Mouse (Mus musculus) forebrain, embryonic 16.5 days (tissue): ENCODE data around the gene Susd3. TPM values are rescaled to one million over a fixed set of nuclear protein-coding genes. Genes with fewer than 3 reads are reported as not detected.

Experiments
- ATAC-seq: fragments of 200-750 bp; cut with Nextera tagmentation; 2 replicates; pipeline ENCODE4 v1.8.0; 2017; ENCODE audit warnings: mild to moderate bottlenecking, moderate library complexity
- H3K27ac ChIP-seq: fragments of 300-500 bp; sonication (generic); 2 replicates; pipeline ENCODE4 v1.5.1; 2014; ENCODE audit warnings: low read length, control low read depth
- H3K27me3 ChIP-seq: fragments of 300-500 bp; sonication (generic); replicated peaks from 2 replicates; pipeline ENCODE4 v1.6.1; 2014; ENCODE audit warnings: low read length; ENCODE audit not compliant: control insufficient read depth, insufficient read depth
- H3K36me3 ChIP-seq: fragments of 300-500 bp; sonication (generic); 2 replicates; pipeline ENCODE4 v1.6.1; 2014; ENCODE audit not compliant: control insufficient read depth, insufficient read depth
- H3K4me1 ChIP-seq: fragments of 300-500 bp; sonication (generic); replicated peaks from 2 replicates; pipeline ENCODE4 v1.6.1; 2014; ENCODE audit warnings: low read length; ENCODE audit not compliant: control insufficient read depth, insufficient read depth
- H3K4me2 ChIP-seq: fragments of 300-500 bp; sonication (generic); 2 replicates; pipeline ENCODE4 v1.6.1; 2014; ENCODE audit warnings: mild to moderate bottlenecking, low read length, control low read depth
- H3K4me3 ChIP-seq: fragments of 300-500 bp; sonication (generic); replicated peaks from 2 replicates; pipeline ENCODE4 v1.5.1; 2014; ENCODE audit warnings: mild to moderate bottlenecking, low read length, control low read depth
- H3K9ac ChIP-seq: fragments of 300-500 bp; sonication (generic); replicated peaks from 2 replicates; pipeline ENCODE4 v1.6.1; 2014; ENCODE audit warnings: low read depth, low read length, control low read depth
- H3K9me3 ChIP-seq: fragments of 300-500 bp; sonication (generic); 2 replicates; pipeline ENCODE4 v1.6.1; 2016; ENCODE audit warnings: low read length; ENCODE audit not compliant: control insufficient read depth
- WGBS: fragments of 180-500 bp; shearing (Covaris S2); extraction: QIAGEN DNeasy Blood & Tissue Kit; methylation state at CpG from one replicate; pipeline ENCODE4 v1.1.7; 2014; 5-methylcytosine and 5-hydroxymethylcytosine counted together
- polyA plus RNA-seq: library from polyadenylated mRNA; unstranded; fragments of >200 nt; fragmentation: Nextera tagmentation; extraction: Ambion mirVana; gene quantifications from 2 replicates; pipeline ENCODE4 v1.2.1, GENCODE M21; 2015

Susd3 gene
- polyA plus RNA-seq, 1 experiment from 2014 or later, result 0.85 TPM

DNA sequence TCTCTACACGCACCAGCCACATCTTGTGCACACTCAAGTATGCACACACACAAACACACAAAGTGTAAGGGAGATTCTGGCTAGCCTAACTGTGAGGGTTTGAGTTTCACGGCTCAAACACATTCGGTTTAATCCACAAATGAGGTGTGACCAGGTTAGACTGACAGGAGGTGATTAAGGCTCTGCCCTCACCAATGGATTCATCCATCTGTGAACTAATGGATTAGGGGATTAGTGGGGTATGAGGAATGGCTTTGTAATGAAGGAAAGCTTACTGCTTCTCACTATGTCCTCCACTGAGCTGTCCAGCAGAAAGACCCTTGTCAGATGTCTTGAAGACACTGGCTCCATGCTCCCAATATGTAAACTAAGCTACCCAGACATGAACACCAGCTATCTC is 29.9 kb downstream of the Susd3 start:
- 21% methylated on average over 3 of the region's 3 CpGs for WGBS
- H3K36me3 ChIP-seq, result no peaks in the 10 kb centered on the region
- H3K9me3 ChIP-seq, result no peaks in the 10 kb centered on the region
- peaks cover 20% of the 10 kb centered on the region for H3K4me1 ChIP-seq
- no peak overlapping the region for H3K9ac ChIP-seq
- H3K4me3 ChIP-seq, result no peak overlapping the region
- H3K27ac ChIP-seq, result no peak overlapping the region
- no peak for ATAC-seq
- H3K4me2 ChIP-seq, result no peak overlapping the region
- no peaks in the 10 kb centered on the region for H3K27me3 ChIP-seq

DNA sequence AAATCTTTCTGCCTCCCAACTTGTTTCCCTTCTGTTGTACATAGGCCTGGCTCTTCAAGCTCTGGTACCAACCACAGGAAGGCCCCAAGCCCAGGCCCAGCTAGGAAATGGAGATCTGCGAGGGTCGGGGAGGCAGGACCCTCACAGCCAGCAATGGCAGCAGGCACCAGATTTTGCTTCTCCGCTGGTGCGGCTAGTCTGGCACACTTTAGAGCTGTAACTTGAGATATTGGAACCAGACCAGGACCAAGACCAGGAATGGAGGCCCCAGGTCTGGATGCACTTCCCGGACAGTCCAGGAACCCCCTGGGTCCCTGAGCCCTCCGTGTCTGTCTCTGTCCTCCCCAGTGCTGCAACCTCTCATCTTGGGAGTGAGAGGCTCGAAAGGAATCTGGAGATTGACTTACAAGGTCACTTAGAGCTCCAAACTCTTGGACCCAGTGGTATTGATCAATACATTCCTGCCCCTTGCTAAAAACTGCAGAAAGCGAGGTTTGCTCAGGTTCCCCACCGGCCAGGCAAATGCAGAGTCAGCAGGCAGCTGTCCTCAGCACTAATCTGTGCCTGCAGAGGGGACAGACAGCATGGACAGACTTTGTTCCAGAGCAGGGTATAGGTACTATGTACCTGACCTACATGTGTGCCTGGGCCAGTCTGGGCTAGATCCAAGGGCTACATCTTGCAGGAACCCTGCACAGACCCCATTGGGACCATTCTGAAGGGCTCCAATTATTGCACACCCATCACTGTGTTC is 31.5 kb downstream of the Susd3 start:
- Histone ChIP-seq H3K4me1 (peaks cover 30% of the 10 kb centered on the region), H3K4me3 (no peak overlapping the region), H3K36me3 (no peaks in the 10 kb centered on the region), H3K9ac (no peak overlapping the region), H3K27ac (no peak overlapping the region), H3K4me2 (no peak overlapping the region), H3K27me3 (no peaks in the 10 kb centered on the region), H3K9me3 (no peaks in the 10 kb centered on the region)
- 61% methylated on average over 9 of the region's 9 CpGs for WGBS
- ATAC-seq, result no peak

DNA sequence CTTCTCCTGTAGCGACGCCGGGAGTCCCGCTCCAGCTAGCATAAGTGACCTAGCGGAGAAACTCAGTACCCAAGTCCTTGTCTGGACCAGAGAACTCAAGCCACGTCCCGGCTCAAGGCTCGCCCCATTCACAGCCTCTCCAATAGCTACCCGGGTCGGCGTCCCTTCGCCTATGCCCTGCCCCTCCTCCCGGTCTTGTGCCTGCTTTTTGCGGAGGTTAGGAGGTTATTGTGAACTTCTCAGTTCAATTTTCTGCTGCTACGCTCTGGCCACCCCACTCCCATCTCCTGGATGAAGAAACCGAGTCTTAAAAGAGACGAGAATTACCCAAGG is 32.3 kb downstream of the Susd3 start:
- no peaks in the 10 kb centered on the region for H3K27me3 ChIP-seq
- H3K4me3 ChIP-seq, result peak overlapping the region; percentile 82
- peak overlapping the region; percentile 73 for H3K9ac ChIP-seq
- H3K36me3 ChIP-seq, result no peaks in the 10 kb centered on the region
- ATAC-seq, result no peak
- H3K9me3 ChIP-seq, result no peaks in the 10 kb centered on the region
- H3K27ac ChIP-seq, result no peak overlapping the region
- peaks cover 36% of the 10 kb centered on the region for H3K4me1 ChIP-seq
- 3% methylated on average over 17 of the region's 17 CpGs for WGBS
- peak overlapping the region; percentile 84 for H3K4me2 ChIP-seq

DNA sequence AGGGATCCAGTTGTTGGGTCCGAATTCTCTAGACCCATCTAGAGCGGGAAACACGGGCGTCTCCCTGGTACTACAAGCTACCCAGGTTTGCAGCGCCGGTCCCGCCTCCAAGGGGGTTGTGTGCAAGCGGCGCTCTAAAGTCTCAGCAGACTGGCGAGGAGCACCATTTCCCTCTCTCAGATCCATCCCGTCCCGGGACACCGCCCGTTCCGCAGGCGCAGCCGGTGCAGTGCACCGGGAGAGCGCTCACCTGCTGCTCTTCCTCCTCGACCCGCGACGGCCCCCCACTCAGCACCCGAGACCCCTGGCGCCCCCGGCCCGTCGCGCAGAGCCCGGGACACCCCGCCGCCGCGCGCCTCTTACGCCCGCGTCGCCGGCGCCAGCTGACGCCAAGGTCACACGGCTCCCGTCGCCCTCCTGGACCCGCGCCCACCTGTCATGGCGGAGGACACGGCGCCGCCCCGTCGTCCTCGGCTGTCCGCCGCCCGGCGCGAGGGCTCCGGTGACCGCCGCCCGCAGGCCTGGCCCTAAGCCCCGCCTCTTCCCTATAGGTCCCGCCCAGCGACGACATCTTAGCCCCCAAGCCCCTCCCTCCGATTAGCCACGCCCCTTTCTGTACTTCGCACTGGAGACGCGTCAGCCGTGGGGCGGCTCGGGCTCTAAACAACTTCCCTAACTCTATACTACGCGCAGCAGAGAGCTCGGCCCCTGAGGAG is 32.8 kb downstream of the Susd3 start, which contains the start of gene Card19:
Card19 (minus strand) TSS at position 534 of the 716 bp plus-strand sequence.
- Histone ChIP-seq H3K9ac (peak within 1 kb of the TSS; percentile 73), H3K4me2 (peak within 1 kb of the TSS; percentile 84), H3K9me3 (no peaks in the 10 kb centered on the region), H3K27ac (no peak within 1 kb of the TSS; the same call in 1 of the 2 replicates), H3K4me1 (peaks cover 36% of the 10 kb centered on the region), H3K27me3 (no peaks in the 10 kb centered on the region), H3K4me3 (peak within 1 kb of the TSS; percentile 82), H3K36me3 (no peaks in the 10 kb centered on the region)
- ATAC-seq, result peak; percentile 87
- under 1% methylated on average over 78 of the region's 78 CpGs for WGBS

DNA sequence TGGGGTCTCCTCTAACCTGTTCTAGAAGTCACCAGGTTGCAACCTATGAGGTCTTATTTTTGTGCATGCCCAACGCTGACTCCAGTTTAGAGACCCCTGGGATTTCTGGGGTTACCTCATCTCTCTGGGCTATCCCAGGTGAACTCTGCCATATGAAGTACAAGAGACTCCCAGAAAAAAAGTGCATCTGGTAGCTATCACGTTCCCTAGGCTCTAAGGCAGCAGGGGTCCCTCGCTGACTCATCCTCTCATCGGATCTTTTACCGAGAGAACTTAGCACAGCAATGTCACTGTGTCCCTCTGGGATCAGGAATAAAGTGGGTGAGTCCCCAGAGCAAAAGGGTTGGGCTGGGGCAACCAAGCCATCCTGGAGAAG is 33.4 kb downstream of the Susd3 start:
- H3K4me3 ChIP-seq, result peak overlapping the region; percentile 82
- H3K4me1 ChIP-seq, result peaks cover 36% of the 10 kb centered on the region
- no peaks in the 10 kb centered on the region for H3K27me3 ChIP-seq
- peak overlapping the region; percentile 84 for H3K4me2 ChIP-seq
- no peak overlapping the region; the same call in 1 of the 2 replicates for H3K27ac ChIP-seq
- H3K9ac ChIP-seq, result peak overlapping the region; percentile 73
- WGBS, result 14% methylated on average over 5 of the region's 5 CpGs
- H3K36me3 ChIP-seq, result no peaks in the 10 kb centered on the region
- H3K9me3 ChIP-seq, result no peaks in the 10 kb centered on the region
- no peak for ATAC-seq

DNA sequence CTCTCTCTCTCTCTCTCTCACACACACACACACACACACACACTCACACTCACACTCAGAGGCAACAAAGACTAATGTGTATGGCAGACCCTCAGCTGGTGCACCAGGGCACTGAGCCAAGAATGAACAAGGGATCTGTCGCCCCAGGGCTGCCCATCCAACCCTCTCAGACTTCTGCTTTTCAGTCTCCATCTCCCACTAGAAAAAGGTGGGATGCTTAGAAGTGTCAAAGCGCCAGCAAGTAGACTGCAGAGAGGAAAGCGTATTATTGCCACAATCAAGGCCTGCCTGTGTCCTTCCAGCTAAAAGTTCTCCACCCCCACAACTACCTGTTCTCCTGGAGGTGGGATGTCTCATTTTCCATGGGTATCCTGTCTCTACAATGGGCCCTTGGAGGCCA is 34.1 kb downstream of the Susd3 start:
- no peaks in the 10 kb centered on the region for H3K27me3 ChIP-seq
- ATAC-seq, result no peak
- no peaks in the 10 kb centered on the region for H3K36me3 ChIP-seq
- H3K4me2 ChIP-seq, result peak overlapping the region; percentile 84
- no peak overlapping the region for H3K4me3 ChIP-seq
- WGBS, result 53% methylated on average over 3 of the region's 3 CpGs
- H3K27ac ChIP-seq, result no peak overlapping the region
- H3K4me1 ChIP-seq, result peaks cover 36% of the 10 kb centered on the region
- no peak overlapping the region for H3K9ac ChIP-seq
- no peaks in the 10 kb centered on the region for H3K9me3 ChIP-seq

- Histone ChIP-seq H3K4me2 (no peak overlapping the region), H3K9ac (no peak overlapping the region), H3K9me3 (no peaks in the 10 kb centered on the region), H3K4me3 (no peak overlapping the region), H3K27ac (peak overlapping the region; percentile 11), H3K36me3 (no peaks in the 10 kb centered on the region), H3K27me3 (no peaks in the 10 kb centered on the region), H3K4me1 (peaks cover 36% of the 10 kb centered on the region)
- 44% methylated on average over 4 of the region's 4 CpGs for WGBS
- peak; percentile 25; the same call in 1 of the 2 replicates for ATAC-seq
These were observed 35.0 kb downstream of the Susd3 start for GRCm38 (mm10) chr13:49213531-49213932.

- Histone ChIP-seq H3K27ac (peak overlapping the region; percentile 11; the same call in 1 of the 2 replicates), H3K4me1 (peaks cover 36% of the 10 kb centered on the region)
- 78% methylated on average over 4 of the region's 4 CpGs for WGBS
These were observed 35.6 kb downstream of the Susd3 start for GRCm38 (mm10) chr13:49212711-49213500.

GRCm38 (mm10) chr13:49209306-49209705 is 39.2 kb downstream of the Susd3 start:
- Histone ChIP-seq H3K4me1 (peaks cover 24% of the 10 kb centered on the region), H3K4me2 (no peak overlapping the region), H3K9ac (no peak overlapping the region), H3K27me3 (no peaks in the 10 kb centered on the region), H3K9me3 (no peaks in the 10 kb centered on the region), H3K4me3 (no peak overlapping the region), H3K36me3 (no peaks in the 10 kb centered on the region), H3K27ac (no peak overlapping the region)
- WGBS, result 59% methylated on average over 7 of the region's 7 CpGs
- no peak for ATAC-seq

More at GRCm38 (mm10) chr13:49212711-49213500, 35.6 kb downstream of the Susd3 start:
- Histone ChIP-seq H3K4me3 (no peak overlapping the region), H3K9ac (no peak overlapping the region), H3K9me3 (no peaks in the 10 kb centered on the region), H3K4me2 (no peak overlapping the region), H3K27me3 (no peaks in the 10 kb centered on the region), H3K36me3 (no peaks in the 10 kb centered on the region)
- no peak for ATAC-seq
